ENCODE assay signal across 20 mouse cellular contexts in the genomic region with DNA sequence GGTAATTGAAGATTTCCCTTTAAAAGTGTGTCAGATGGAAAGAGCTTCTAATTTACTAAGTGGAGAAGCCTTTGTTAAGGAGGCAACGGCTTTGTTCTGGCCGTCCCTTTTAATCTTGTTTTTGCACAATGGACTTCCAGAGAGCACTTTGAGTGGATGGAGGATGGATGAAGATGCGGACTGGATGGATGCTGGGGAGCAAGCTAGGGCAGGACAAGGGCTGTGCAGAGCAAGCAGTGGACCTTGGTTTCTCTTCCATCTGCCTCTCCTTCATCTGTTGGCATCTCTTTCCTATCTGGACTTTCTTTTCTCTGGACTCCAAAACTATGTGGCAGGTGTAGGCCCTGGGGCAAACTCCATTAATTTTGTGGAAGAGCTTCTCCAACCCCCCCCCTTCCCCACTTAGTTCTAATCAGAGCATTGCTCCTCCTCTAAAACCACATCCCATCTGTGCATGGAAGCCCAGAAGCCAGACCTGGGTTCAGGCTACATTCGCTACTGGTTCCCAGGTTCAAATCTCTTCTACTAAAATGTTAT.
DNase-seq lines count a peak whose midpoint lies in the region; ATAC-seq and TF ChIP-seq lines count a peak whose summit lies in the region.
"Had no signal": no experiment of that assay in that cellular context is flagged by ENCODE, and none has a peak within 500 bp of the region (broad histone marks: within the 10 kb centered on the region; RNA-seq: fewer than 3 reads in every experiment).

No protein-coding gene starts in this region.

- ATAC-seq in forebrain, embryonic 11.5 days (replicated peaks; ENCODE audit: low FRiP score): no peak
- no peak for ATAC-seq in limb, embryonic 12.5 days (ENCODE audit: insufficient number of reproducible peaks, insufficient read depth, low FRiP score, low TSS enrichment, low read depth)
- no peak for ATAC-seq in midbrain, embryonic 13.5 days
- ATAC-seq: Patski had no signal

- peak; percentile 15 for DNase-seq in forebrain, embryonic 10.5 days (ENCODE audit: extremely low spot score, low spot score)
- DNase-seq in forebrain, embryonic 11.5 days (ENCODE audit: low spot score): no peak
- no peak for DNase-seq in limb, embryonic 10.5 days (ENCODE audit: low spot score)
- peak; percentile 7 for DNase-seq in yolk sac, embryonic 10.5 days (ENCODE audit: low spot score)
- DNase-seq in layer of hippocampus, adult 2 months (ENCODE audit: low spot score in 2 of 2): no peak
- DNase-seq: adrenal gland, postnatal 36 days; gastrocnemius, adult 2 months; kidney, adult 11 months; kidney, postnatal 4 days; layer of hippocampus, adult 9-11 months; lung, embryonic 14.5 days; right cerebral cortex, postnatal 25 days; thymus, postnatal 14 days had no signal

- no peak overlapping the region for H3K4me2 ChIP-seq in forebrain, embryonic 11.5 days (ENCODE audit: low read depth, low read length, severe bottlenecking)
- H3K4me2 ChIP-seq in limb, embryonic 12.5 days: no peak overlapping the region
- H3K4me2 ChIP-seq in midbrain, embryonic 13.5 days (replicated peaks): no peak overlapping the region
- H3K4me2 ChIP-seq: embryonic facial prominence, embryonic 15.5 days; limb, embryonic 13.5 days; lung, embryonic 14.5 days had no signal

- H3K4me1 ChIP-seq in forebrain, embryonic 10.5 days: peaks cover 42% of the 10 kb centered on the region
- 0 out of 2 replicates have a peak, but pooled peaks cover 3% of the 10 kb centered on the region for H3K4me1 ChIP-seq in forebrain, embryonic 11.5 days (replicated peaks; ENCODE audit: control insufficient read depth, insufficient read depth, low read length)
- H3K4me1 ChIP-seq in limb, embryonic 12.5 days (replicated peaks): peaks cover 18% of the 10 kb centered on the region
- H3K4me1 ChIP-seq in limb, embryonic 10.5 days: peaks cover 29% of the 10 kb centered on the region
- peaks cover 23% of the 10 kb centered on the region for H3K4me1 ChIP-seq in midbrain, embryonic 13.5 days (replicated peaks)
- H3K4me1 ChIP-seq: embryonic facial prominence, embryonic 15.5 days; heart, embryonic 10.5 days had no signal

- H3K9me3 ChIP-seq in forebrain, embryonic 10.5 days: no peaks in the 10 kb centered on the region
- H3K9me3 ChIP-seq in forebrain, embryonic 11.5 days (ENCODE audit: control insufficient read depth, low read length): no peaks in the 10 kb centered on the region
- H3K9me3 ChIP-seq in limb, embryonic 12.5 days: no peaks in the 10 kb centered on the region
- H3K9me3 ChIP-seq in limb, embryonic 10.5 days (replicated peaks): no peaks in the 10 kb centered on the region
- no peaks in the 10 kb centered on the region for H3K9me3 ChIP-seq in midbrain, embryonic 13.5 days
- H3K9me3 ChIP-seq: embryonic facial prominence, embryonic 15.5 days; heart, embryonic 10.5 days; limb, embryonic 13.5 days had no signal

- H3K36me3 ChIP-seq in forebrain, embryonic 10.5 days (replicated peaks): no peaks in the 10 kb centered on the region
- no peaks in the 10 kb centered on the region for H3K36me3 ChIP-seq in forebrain, embryonic 11.5 days (ENCODE audit: control insufficient read depth, insufficient read depth, low read length)
- H3K36me3 ChIP-seq in limb, embryonic 12.5 days: no peaks in the 10 kb centered on the region
- H3K36me3 ChIP-seq in limb, embryonic 10.5 days: no peaks in the 10 kb centered on the region
- no peaks in the 10 kb centered on the region for H3K36me3 ChIP-seq in midbrain, embryonic 13.5 days
- H3K36me3 ChIP-seq: embryonic facial prominence, embryonic 15.5 days; heart, embryonic 10.5 days; limb, embryonic 13.5 days had no signal

- H3K27ac ChIP-seq in forebrain, embryonic 10.5 days: 0 out of 2 replicates have a peak overlapping the region, but pooled peaks have one; percentile 22
- no peak overlapping the region for H3K27ac ChIP-seq in forebrain, embryonic 11.5 days (ENCODE audit: low read depth, low read length)
- H3K27ac ChIP-seq in limb, embryonic 12.5 days: 0 out of 2 replicates have a peak overlapping the region, but pooled peaks have one; percentile 23
- H3K27ac ChIP-seq in limb, embryonic 10.5 days: no peak overlapping the region
- 0 out of 2 replicates have a peak overlapping the region, but pooled peaks have one; percentile 20 for H3K27ac ChIP-seq in midbrain, embryonic 13.5 days
- no peak overlapping the region for H3K27ac ChIP-seq in layer of hippocampus, adult 2 months
- H3K27ac ChIP-seq: embryonic facial prominence, embryonic 15.5 days; gastrocnemius, adult 2 months; heart, embryonic 10.5 days; limb, embryonic 13.5 days; liver, embryonic 14.5 days had no signal

- H3K9ac ChIP-seq in forebrain, embryonic 11.5 days (ENCODE audit: low read length): no peak overlapping the region
- no peak overlapping the region for H3K9ac ChIP-seq in limb, embryonic 12.5 days (replicated peaks)
- no peak overlapping the region for H3K9ac ChIP-seq in midbrain, embryonic 13.5 days (replicated peaks)
- H3K9ac ChIP-seq: embryonic facial prominence, embryonic 15.5 days; limb, embryonic 13.5 days; liver, embryonic 14.5 days; lung, embryonic 14.5 days had no signal

- TF ChIP-seq CTCF in layer of hippocampus, adult 2 months (conservative IDR thresholded peaks at IDR 0.05): no peak

- H3K4me3 ChIP-seq in forebrain, embryonic 10.5 days: no peak overlapping the region
- H3K4me3 ChIP-seq in forebrain, embryonic 11.5 days (ENCODE audit: low read depth, low read length): no peak overlapping the region
- no peak overlapping the region for H3K4me3 ChIP-seq in limb, embryonic 12.5 days (replicated peaks)
- no peak overlapping the region for H3K4me3 ChIP-seq in limb, embryonic 10.5 days
- no peak overlapping the region for H3K4me3 ChIP-seq in midbrain, embryonic 13.5 days (replicated peaks)
- no peak overlapping the region for H3K4me3 ChIP-seq in layer of hippocampus, adult 2 months
- H3K4me3 ChIP-seq: embryonic facial prominence, embryonic 15.5 days; gastrocnemius, adult 2 months; heart, embryonic 10.5 days; limb, embryonic 13.5 days had no signal

- peaks cover 54% of the 10 kb centered on the region for H3K27me3 ChIP-seq in forebrain, embryonic 10.5 days (ENCODE audit: poor library complexity, severe bottlenecking)
- H3K27me3 ChIP-seq in forebrain, embryonic 11.5 days (ENCODE audit: control insufficient read depth, insufficient read depth, low read length): no peaks in the 10 kb centered on the region; the same call in 1 of the 2 replicates
- H3K27me3 ChIP-seq in limb, embryonic 12.5 days: peaks cover 8% of the 10 kb centered on the region; the same call in 1 of the 2 replicates
- H3K27me3 ChIP-seq in limb, embryonic 10.5 days (ENCODE audit: low read depth, poor library complexity, severe bottlenecking): peaks cover 30% of the 10 kb centered on the region
- H3K27me3 ChIP-seq in midbrain, embryonic 13.5 days: no peaks in the 10 kb centered on the region
- H3K27me3 ChIP-seq: embryonic facial prominence, embryonic 15.5 days; limb, embryonic 13.5 days; Patski had no signal

- 40% methylated on average over 4 of the region's 4 CpGs for WGBS in forebrain, embryonic 10.5 days
- 33% methylated on average over 4 of the region's 4 CpGs for WGBS in forebrain, embryonic 11.5 days
- WGBS in limb, embryonic 12.5 days: 52% methylated on average over 4 of the region's 4 CpGs
- WGBS in limb, embryonic 10.5 days: 64% methylated on average over 4 of the region's 4 CpGs
- WGBS in midbrain, embryonic 13.5 days: 39% methylated on average over 4 of the region's 4 CpGs

Comparison
In these comparisons a context has a peak if more than half of its experiments do, and no peak if none do; other contexts are left out.
1. DNase-seq: peak in forebrain, embryonic 10.5 days (single experiment) and yolk sac, embryonic 10.5 days (single experiment); none in forebrain, embryonic 11.5 days (single experiment), limb, embryonic 10.5 days (single experiment) and layer of hippocampus, adult 2 months (0 of 2).
2. H3K27ac ChIP-seq: peak in forebrain, embryonic 10.5 days (single experiment), limb, embryonic 12.5 days (single experiment) and midbrain, embryonic 13.5 days (single experiment); none in forebrain, embryonic 11.5 days (single experiment), limb, embryonic 10.5 days (single experiment) and layer of hippocampus, adult 2 months (single experiment).